Mouse (Mus musculus) limb, embryonic 13.5 days (tissue): Measurements from ENCODE around the gene Lamb3. TPM values are rescaled to one million over a fixed set of nuclear protein-coding genes. Genes with fewer than 3 reads are reported as not detected.

Source experiments
- ATAC-seq: fragments of 200-750 bp; cut with Nextera tagmentation; 2 replicates; pipeline ENCODE4 v1.8.0; 2017; ENCODE audit warnings: low read depth, moderate number of reproducible peaks, moderate TSS enrichment; ENCODE audit not compliant: low FRiP score
- H3K27ac ChIP-seq: fragments of 300-500 bp; sonication (generic); 2 replicates; pipeline ENCODE4 v1.5.1; 2015; ENCODE audit warnings: inconsistent platforms, mild to moderate bottlenecking, moderate library complexity
- H3K27me3 ChIP-seq: fragments of 300-500 bp; sonication (generic); 2 replicates; pipeline ENCODE4 v1.6.1; 2015; ENCODE audit warnings: mild to moderate bottlenecking, inconsistent platforms
- H3K36me3 ChIP-seq: fragments of 300-500 bp; sonication (generic); 2 replicates; pipeline ENCODE4 v1.6.1; 2015; ENCODE audit warnings: inconsistent platforms, mild to moderate bottlenecking, moderate library complexity
- H3K4me1 ChIP-seq: fragments of 300-500 bp; sonication (generic); 2 replicates; pipeline ENCODE4 v1.6.1; 2015; ENCODE audit warnings: inconsistent platforms
- H3K4me2 ChIP-seq: fragments of 300-500 bp; sonication (generic); replicated peaks from 2 replicates; pipeline ENCODE4 v1.6.1; 2015; ENCODE audit warnings: inconsistent platforms, mild to moderate bottlenecking, moderate library complexity
- H3K4me3 ChIP-seq: fragments of 300-500 bp; sonication (generic); 2 replicates; pipeline ENCODE4 v1.5.1; 2015; ENCODE audit warnings: moderate library complexity, mild to moderate bottlenecking, inconsistent platforms
- H3K9ac ChIP-seq: fragments of 300-500 bp; sonication (generic); 2 replicates; pipeline ENCODE4 v1.6.1; 2015; ENCODE audit warnings: mild to moderate bottlenecking, inconsistent platforms
- H3K9me3 ChIP-seq: fragments of 300-500 bp; sonication (generic); 2 replicates; pipeline ENCODE4 v1.6.1; 2016; ENCODE audit warnings: inconsistent platforms
- WGBS: fragments of 180-500 bp; shearing (Covaris S2); methylation state at CpG from one replicate; pipeline ENCODE4 v1.1.7; 2015; 5-methylcytosine and 5-hydroxymethylcytosine counted together
- polyA plus RNA-seq: library from polyadenylated mRNA; unstranded; fragments of >200 nt; fragmentation: Nextera tagmentation; extraction: Ambion mirVana; gene quantifications from 2 replicates; pipeline ENCODE4 v1.2.1, GENCODE M21; 2015

Lamb3 gene
- polyA plus RNA-seq = 2.3 and 3.6 TPM in 2 replicates

GRCm38 (mm10) chr1:193207503-193207902, at the start of gene Lamb3:
Lamb3 (plus strand) TSS chr1:193207699.
- ATAC-seq = no peak
- Histone ChIP-seq H3K4me2 (no peak within 1 kb of the TSS), H3K4me3 (no peak within 1 kb of the TSS), H3K36me3 (no peaks in the 10 kb centered on the region), H3K4me1 (no peaks in the 10 kb centered on the region), H3K9me3 (no peaks in the 10 kb centered on the region), H3K27me3 (no peaks in the 10 kb centered on the region), H3K9ac (no peak within 1 kb of the TSS), H3K27ac (no peak within 1 kb of the TSS)
- 95% methylated on average over 3 of the region's 3 CpGs for WGBS

- no peaks in the 10 kb centered on the region for H3K36me3 ChIP-seq
- no peak overlapping the region for H3K9ac ChIP-seq
- no peak overlapping the region for H3K4me2 ChIP-seq
- H3K27ac ChIP-seq = no peak overlapping the region
- no peak overlapping the region for H3K4me3 ChIP-seq
- no peaks in the 10 kb centered on the region for H3K9me3 ChIP-seq
- H3K4me1 ChIP-seq = peaks cover 24% of the 10 kb centered on the region
- ATAC-seq = no peak
- WGBS = 27% methylated on average over 3 of the region's 3 CpGs
- H3K27me3 ChIP-seq = peaks cover 15% of the 10 kb centered on the region
Measured at GRCm38 (mm10) chr1:193159163-193159562, 48.3 kb upstream of the Lamb3 start.

- 56% methylated on average over 1 of the region's 1 CpGs for WGBS
- H3K27me3 ChIP-seq = peaks cover 11% of the 10 kb centered on the region
- H3K27ac ChIP-seq = no peak overlapping the region
- peaks cover 24% of the 10 kb centered on the region for H3K4me1 ChIP-seq
- ATAC-seq = no peak
- no peak overlapping the region for H3K9ac ChIP-seq
- no peak overlapping the region for H3K4me3 ChIP-seq
- H3K9me3 ChIP-seq = no peaks in the 10 kb centered on the region
- H3K4me2 ChIP-seq = no peak overlapping the region
- H3K36me3 ChIP-seq = no peaks in the 10 kb centered on the region
Measured at GRCm38 (mm10) chr1:193159613-193160012, 47.9 kb upstream of the Lamb3 start.

GRCm38 (mm10) chr1:193160317-193161032, 47.0 kb upstream of the Lamb3 start:
- no peak for ATAC-seq
- H3K9ac ChIP-seq = peak overlapping the region; percentile 39; the same call in 1 of the 2 replicates
- peaks cover 2% of the 10 kb centered on the region for H3K27me3 ChIP-seq
- peak overlapping the region; percentile 26 for H3K4me3 ChIP-seq
- H3K4me2 ChIP-seq = peak overlapping the region; percentile 58
- peaks cover 24% of the 10 kb centered on the region for H3K4me1 ChIP-seq
- WGBS = 15% methylated on average over 18 of the region's 18 CpGs
- no peaks in the 10 kb centered on the region for H3K36me3 ChIP-seq
- H3K9me3 ChIP-seq = no peaks in the 10 kb centered on the region
- H3K27ac ChIP-seq = no peak overlapping the region

GRCm38 (mm10) chr1:193167746-193168145, 39.8 kb upstream of the Lamb3 start, which contains the start of gene A130010J15Rik:
A130010J15Rik (plus strand) TSS chr1:193168046.
- no peak within 1 kb of the TSS for H3K27ac ChIP-seq
- 93% methylated on average over 3 of the region's 3 CpGs for WGBS
- no peak within 1 kb of the TSS for H3K4me2 ChIP-seq
- no peak for ATAC-seq
- no peaks in the 10 kb centered on the region for H3K27me3 ChIP-seq
- H3K9ac ChIP-seq = no peak within 1 kb of the TSS
- no peaks in the 10 kb centered on the region for H3K36me3 ChIP-seq
- H3K4me3 ChIP-seq = no peak within 1 kb of the TSS
- no peaks in the 10 kb centered on the region for H3K9me3 ChIP-seq
- H3K4me1 ChIP-seq = peaks cover 8% of the 10 kb centered on the region

- H3K9me3 ChIP-seq = no peaks in the 10 kb centered on the region
- ATAC-seq = no peak
- no peak overlapping the region for H3K4me3 ChIP-seq
- no peaks in the 10 kb centered on the region for H3K36me3 ChIP-seq
- peaks cover 14% of the 10 kb centered on the region for H3K4me1 ChIP-seq
- no peak overlapping the region for H3K27ac ChIP-seq
- WGBS = 76% methylated on average over 7 of the region's 7 CpGs
- no peaks in the 10 kb centered on the region for H3K27me3 ChIP-seq
- H3K4me2 ChIP-seq = no peak overlapping the region
- no peak overlapping the region for H3K9ac ChIP-seq
Measured at GRCm38 (mm10) chr1:193169228-193169627, 38.3 kb upstream of the Lamb3 start.

GRCm38 (mm10) chr1:193169856-193170255, 37.6 kb upstream of the Lamb3 start:
- H3K9ac ChIP-seq = no peak overlapping the region
- H3K9me3 ChIP-seq = no peaks in the 10 kb centered on the region
- peaks cover 20% of the 10 kb centered on the region for H3K4me1 ChIP-seq
- no peaks in the 10 kb centered on the region for H3K36me3 ChIP-seq
- WGBS = 79% methylated on average over 2 of the region's 2 CpGs
- no peak for ATAC-seq
- H3K4me2 ChIP-seq = no peak overlapping the region
- no peaks in the 10 kb centered on the region for H3K27me3 ChIP-seq
- H3K4me3 ChIP-seq = no peak overlapping the region
- no peak overlapping the region for H3K27ac ChIP-seq

- no peaks in the 10 kb centered on the region for H3K9me3 ChIP-seq
- H3K4me1 ChIP-seq = peaks cover 21% of the 10 kb centered on the region
- H3K27me3 ChIP-seq = no peaks in the 10 kb centered on the region
- peak; percentile 99 for ATAC-seq
- peak overlapping the region; percentile 82 for H3K9ac ChIP-seq
- H3K27ac ChIP-seq = peak overlapping the region; percentile 83
- H3K4me3 ChIP-seq = peak overlapping the region; percentile 63
- WGBS = under 1% methylated on average over 48 of the region's 48 CpGs
- H3K36me3 ChIP-seq = no peaks in the 10 kb centered on the region; the same call in none of the 2 replicates
- H3K4me2 ChIP-seq = peak overlapping the region; percentile 82
Measured at GRCm38 (mm10) chr1:193172991-193173809, 34.3 kb upstream of the Lamb3 start.

- Histone ChIP-seq H3K9ac (peak overlapping the region; percentile 73), H3K4me1 (peaks cover 21% of the 10 kb centered on the region), H3K9me3 (no peaks in the 10 kb centered on the region), H3K27me3 (no peaks in the 10 kb centered on the region), H3K36me3 (no peaks in the 10 kb centered on the region; the same call in none of the 2 replicates), H3K4me3 (peak overlapping the region; percentile 63), H3K4me2 (peak overlapping the region; percentile 82), H3K27ac (peak overlapping the region; percentile 83)
- WGBS = 19% methylated on average over 9 of the region's 9 CpGs
- ATAC-seq = no peak
Measured at GRCm38 (mm10) chr1:193173810-193174129, 33.7 kb upstream of the Lamb3 start.

- peak overlapping the region; percentile 63 for H3K4me3 ChIP-seq
- no peak for ATAC-seq
- peak overlapping the region; percentile 82 for H3K4me2 ChIP-seq
- peaks cover 21% of the 10 kb centered on the region for H3K4me1 ChIP-seq
- H3K27ac ChIP-seq = peak overlapping the region; percentile 83; the same call in 1 of the 2 replicates
- H3K36me3 ChIP-seq = no peaks in the 10 kb centered on the region; the same call in none of the 2 replicates
- WGBS = 89% methylated on average over 13 of the region's 13 CpGs
- H3K9ac ChIP-seq = peak overlapping the region; percentile 73
- H3K9me3 ChIP-seq = no peaks in the 10 kb centered on the region
- H3K27me3 ChIP-seq = no peaks in the 10 kb centered on the region
Measured at GRCm38 (mm10) chr1:193174143-193174733, 33.3 kb upstream of the Lamb3 start.

- no peaks in the 10 kb centered on the region; the same call in none of the 2 replicates for H3K36me3 ChIP-seq
- no peak overlapping the region for H3K9ac ChIP-seq
- WGBS = 86% methylated on average over 3 of the region's 3 CpGs
- no peak for ATAC-seq
- no peak overlapping the region for H3K4me2 ChIP-seq
- no peaks in the 10 kb centered on the region for H3K27me3 ChIP-seq
- H3K4me3 ChIP-seq = no peak overlapping the region
- H3K9me3 ChIP-seq = no peaks in the 10 kb centered on the region
- H3K27ac ChIP-seq = no peak overlapping the region
- H3K4me1 ChIP-seq = 0 out of 2 replicates have a peak, but pooled peaks cover 4% of the 10 kb centered on the region
Measured at GRCm38 (mm10) chr1:193181104-193181503, 26.4 kb upstream of the Lamb3 start.

GRCm38 (mm10) chr1:193188257-193188656, 19.2 kb upstream of the Lamb3 start:
- Histone ChIP-seq H3K4me3 (no peak overlapping the region), H3K4me2 (no peak overlapping the region), H3K9ac (no peak overlapping the region), H3K4me1 (peaks cover 41% of the 10 kb centered on the region), H3K36me3 (no peaks in the 10 kb centered on the region), H3K9me3 (no peaks in the 10 kb centered on the region), H3K27ac (peak overlapping the region; percentile 80; the same call in 1 of the 2 replicates), H3K27me3 (no peaks in the 10 kb centered on the region)
- no peak for ATAC-seq
- WGBS = 76% methylated on average over 6 of the region's 6 CpGs
